Mouse (Mus musculus) thymus, adult 2 months (tissue): ENCODE data around the gene Fah.

Experiments
- CTCF ChIP-seq: fragments of 200-500 bp; IDR thresholded peaks from 2 replicates; pipeline ENCODE4 v1.5.1; 2012; ENCODE audit warnings: mild to moderate bottlenecking, control low read depth, low read length, moderate library complexity, borderline replicate concordance; ENCODE audit not compliant: control insufficient read depth, poor library complexity, insufficient read depth; ENCODE audit errors: extremely low read depth
- POLR2A ChIP-seq: fragments of 200-500 bp; IDR thresholded peaks from 2 replicates; pipeline ENCODE4 v1.6.1; 2012; ENCODE audit warnings: mild to moderate bottlenecking, low read length, control low read depth, moderate library complexity; ENCODE audit not compliant: control insufficient read depth, poor library complexity, insufficient read depth; ENCODE audit errors: extremely low read depth

DNA sequence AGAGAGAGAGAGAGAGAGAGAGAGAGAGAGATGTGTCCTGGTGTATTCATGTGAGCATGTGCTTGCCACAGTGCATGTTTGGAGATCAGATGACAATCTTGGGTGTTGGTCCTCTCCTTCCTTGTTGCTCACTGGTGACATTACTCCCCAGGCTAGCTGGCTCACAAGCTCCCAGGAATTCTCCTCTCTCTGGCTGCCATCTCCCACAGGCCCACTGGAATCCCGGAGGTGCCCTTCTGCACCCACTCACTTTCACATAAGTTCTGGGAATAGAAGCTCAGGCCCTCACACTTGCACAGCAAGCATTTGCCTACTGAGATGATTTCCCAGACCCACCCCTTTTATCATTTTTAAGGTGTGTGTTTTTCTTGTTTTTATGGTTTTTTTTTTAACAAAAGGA is 26.8 kb downstream of the Fah start:
- TF ChIP-seq CTCF (no peak), POLR2A (no peak)
